Mouse (Mus musculus): ENCODE results near the gene Rab9. TPM values are rescaled to one million over a fixed set of nuclear protein-coding genes. Genes with fewer than 3 reads are reported as not detected.
A peak's percentile ranks its signal among the peaks of the same experiment; 100 is the strongest.

The Rab9 gene
- polyA plus RNA-seq, 1 experiment from 2014 or later = 74.2 TPM

- H3K36me3 ChIP-seq (ENCODE audit: insufficient read depth, low read length) = no peaks in the 10 kb centered on the region
- H3K9me3 ChIP-seq (ENCODE audit: low read length) = no peaks in the 10 kb centered on the region
- no peak overlapping the region for H3K27ac ChIP-seq (ENCODE audit: low read length)
- no peak overlapping the region for H3K4me3 ChIP-seq (ENCODE audit: low read depth, low read length)
- no peak for ATAC-seq
- no peak overlapping the region for H3K9ac ChIP-seq (replicated peaks; ENCODE audit: low read depth)
- 79% methylated on average over 1 of the region's 1 CpGs for WGBS
- H3K4me2 ChIP-seq (replicated peaks; ENCODE audit: low read depth, low read length) = no peak overlapping the region
- H3K27me3 ChIP-seq (replicated peaks; ENCODE audit: insufficient read depth, low read length) = no peaks in the 10 kb centered on the region
- DNase-seq (ENCODE audit: low spot score) = no peak
- no peaks in the 10 kb centered on the region for H3K4me1 ChIP-seq (ENCODE audit: insufficient read depth, low read depth, low read length)
- TF ChIP-seq CTCF (IDR thresholded peaks at IDR 0.05) = no peak
- no peak for TF ChIP-seq EP300 (IDR thresholded peaks at IDR 0.05)
Measured at GRCm38 (mm10) chrX:166499496-166500190, 20.0 kb upstream of the Rab9 start.

- Histone ChIP-seq H3K9me3 (ENCODE audit: low read length) (no peaks in the 10 kb centered on the region), H3K4me2 (replicated peaks; ENCODE audit: low read depth, low read length) (no peak overlapping the region), H3K36me3 (ENCODE audit: insufficient read depth, low read length) (no peaks in the 10 kb centered on the region), H3K27me3 (replicated peaks; ENCODE audit: insufficient read depth, low read length) (no peaks in the 10 kb centered on the region), H3K4me3 (ENCODE audit: low read depth, low read length) (no peak overlapping the region), H3K27ac (ENCODE audit: low read length) (no peak overlapping the region), H3K4me1 (ENCODE audit: insufficient read depth, low read depth, low read length) (no peaks in the 10 kb centered on the region), H3K9ac (replicated peaks; ENCODE audit: low read depth) (no peak overlapping the region)
- ATAC-seq = no peak
- 51% methylated on average over 4 of the region's 4 CpGs for WGBS
- DNase-seq (ENCODE audit: low spot score) = no peak
- TF ChIP-seq EP300 (IDR thresholded peaks at IDR 0.05) (no peak), CTCF (IDR thresholded peaks at IDR 0.05) (no peak)
Measured at GRCm38 (mm10) chrX:166497771-166498170, 18.1 kb upstream of the Rab9 start.

GRCm38 (mm10) chrX:166495052-166495451, 15.4 kb upstream of the Rab9 start:
- Histone ChIP-seq H3K27me3 (replicated peaks; ENCODE audit: insufficient read depth, low read length) (no peaks in the 10 kb centered on the region), H3K9ac (replicated peaks; ENCODE audit: low read depth) (no peak overlapping the region), H3K4me1 (ENCODE audit: insufficient read depth, low read depth, low read length) (no peaks in the 10 kb centered on the region), H3K4me3 (ENCODE audit: low read depth, low read length) (no peak overlapping the region), H3K36me3 (ENCODE audit: insufficient read depth, low read length) (no peaks in the 10 kb centered on the region), H3K4me2 (replicated peaks; ENCODE audit: low read depth, low read length) (no peak overlapping the region), H3K27ac (ENCODE audit: low read length) (no peak overlapping the region), H3K9me3 (ENCODE audit: low read length) (no peaks in the 10 kb centered on the region)
- ATAC-seq = no peak
- DNase-seq (ENCODE audit: low spot score) = no peak
- 93% methylated on average over 2 of the region's 2 CpGs for WGBS
- TF ChIP-seq CTCF (IDR thresholded peaks at IDR 0.05) (no peak), EP300 (IDR thresholded peaks at IDR 0.05) (no peak)

- ATAC-seq (peak; percentile 17), DNase-seq (ENCODE audit: low spot score) (peak; percentile 56)
- TF ChIP-seq EP300 (IDR thresholded peaks at IDR 0.05) (no peak), CTCF (IDR thresholded peaks at IDR 0.05) (no peak)
- 15% methylated on average over 28 of the region's 28 CpGs for WGBS
- Histone ChIP-seq H3K9me3 (ENCODE audit: low read length) (no peaks in the 10 kb centered on the region), H3K9ac (replicated peaks; ENCODE audit: low read depth) (peak overlapping the region; percentile 51), H3K4me2 (replicated peaks; ENCODE audit: low read depth, low read length) (peak overlapping the region; percentile 55), H3K36me3 (ENCODE audit: insufficient read depth, low read length) (no peaks in the 10 kb centered on the region), H3K4me1 (ENCODE audit: insufficient read depth, low read depth, low read length) (no peaks in the 10 kb centered on the region), H3K4me3 (ENCODE audit: low read depth, low read length) (peak overlapping the region; percentile 59), H3K27ac (ENCODE audit: low read length) (peak overlapping the region; percentile 86), H3K27me3 (replicated peaks; ENCODE audit: insufficient read depth, low read length) (no peaks in the 10 kb centered on the region)
Measured at GRCm38 (mm10) chrX:166478631-166479364, 869 bp downstream of the Rab9 start.

- TF ChIP-seq CTCF (IDR thresholded peaks at IDR 0.05) (no peak), EP300 (IDR thresholded peaks at IDR 0.05) (no peak)
- Histone ChIP-seq H3K36me3 (ENCODE audit: insufficient read depth, low read length) (no peaks in the 10 kb centered on the region), H3K9me3 (ENCODE audit: low read length) (no peaks in the 10 kb centered on the region), H3K4me2 (replicated peaks; ENCODE audit: low read depth, low read length) (peak overlapping the region; percentile 22; the same call in 1 of the 2 replicates), H3K9ac (replicated peaks; ENCODE audit: low read depth) (no peak overlapping the region), H3K4me1 (ENCODE audit: insufficient read depth, low read depth, low read length) (no peaks in the 10 kb centered on the region), H3K4me3 (ENCODE audit: low read depth, low read length) (0 out of 2 replicates have a peak overlapping the region, but pooled peaks have one; percentile 2), H3K27ac (ENCODE audit: low read length) (no peak overlapping the region), H3K27me3 (replicated peaks; ENCODE audit: insufficient read depth, low read length) (no peaks in the 10 kb centered on the region)
- DNase-seq (ENCODE audit: low spot score) (no peak), ATAC-seq (no peak)
- WGBS = 41% methylated on average over 6 of the region's 6 CpGs
Measured at GRCm38 (mm10) chrX:166477393-166477792, 2.3 kb downstream of the Rab9 start.

- Histone ChIP-seq H3K9me3 (ENCODE audit: low read length) (no peaks in the 10 kb centered on the region), H3K27ac (ENCODE audit: low read length) (no peak overlapping the region), H3K9ac (replicated peaks; ENCODE audit: low read depth) (no peak overlapping the region), H3K4me3 (ENCODE audit: low read depth, low read length) (no peak overlapping the region), H3K4me1 (ENCODE audit: insufficient read depth, low read depth, low read length) (no peaks in the 10 kb centered on the region), H3K36me3 (ENCODE audit: insufficient read depth, low read length) (no peaks in the 10 kb centered on the region), H3K4me2 (replicated peaks; ENCODE audit: low read depth, low read length) (no peak overlapping the region), H3K27me3 (replicated peaks; ENCODE audit: insufficient read depth, low read length) (no peaks in the 10 kb centered on the region)
- DNase-seq (ENCODE audit: low spot score) = no peak
- no peak for TF ChIP-seq EP300 (IDR thresholded peaks at IDR 0.05)
- no peak for TF ChIP-seq CTCF (IDR thresholded peaks at IDR 0.05)
- ATAC-seq = no peak
- WGBS = 64% methylated on average over 6 of the region's 6 CpGs
Measured at GRCm38 (mm10) chrX:166472612-166473011, 7.1 kb downstream of the Rab9 start.
